Mouse (Mus musculus): Measurements from ENCODE around the gene Plcb1.

Plcb1 gene

GRCm38 (mm10) chr2:135402916-135403315 lies 617.0 kb downstream of the Plcb1 start:
- in situ Hi-C loops (cut with MboI, MseI), result no loop called here

- in situ Hi-C loops (cut with MboI, MseI), result no loop called here
These were observed 617.5 kb downstream of the Plcb1 start for GRCm38 (mm10) chr2:135403344-135403743.

DNA sequence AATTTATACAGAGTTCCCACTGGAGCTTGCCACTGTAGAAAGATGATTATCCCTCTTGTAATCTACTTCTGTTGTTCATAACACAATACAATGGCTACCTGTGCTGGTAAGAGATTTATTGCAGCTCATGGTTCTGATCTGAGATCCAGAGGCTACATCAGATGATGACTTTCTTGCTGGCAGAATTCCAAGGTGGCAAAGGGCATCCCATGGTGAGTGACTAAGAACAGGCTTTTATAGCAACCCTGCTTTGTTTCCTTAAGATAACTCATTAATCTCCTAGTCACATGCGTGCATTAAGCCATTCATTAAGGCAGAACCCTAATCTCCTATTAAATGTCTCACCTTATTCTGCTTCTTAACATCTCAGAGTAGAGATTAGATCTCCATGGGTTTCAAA lies 618.2 kb downstream of the Plcb1 start:
- in situ Hi-C loops (cut with MboI, MseI), result no loop called here

GRCm38 (mm10) chr2:135409418-135410097 lies 623.7 kb downstream of the Plcb1 start:
- in situ Hi-C loops (cut with MboI, MseI), result no loop called here

- in situ Hi-C loops (cut with MboI, MseI), result no loop called here
These were observed 625.8 kb downstream of the Plcb1 start for GRCm38 (mm10) chr2:135411675-135412074.

- in situ Hi-C loops (cut with MboI, MseI), result no loop called here
These were observed 629.3 kb downstream of the Plcb1 start for GRCm38 (mm10) chr2:135415137-135415536.

DNA sequence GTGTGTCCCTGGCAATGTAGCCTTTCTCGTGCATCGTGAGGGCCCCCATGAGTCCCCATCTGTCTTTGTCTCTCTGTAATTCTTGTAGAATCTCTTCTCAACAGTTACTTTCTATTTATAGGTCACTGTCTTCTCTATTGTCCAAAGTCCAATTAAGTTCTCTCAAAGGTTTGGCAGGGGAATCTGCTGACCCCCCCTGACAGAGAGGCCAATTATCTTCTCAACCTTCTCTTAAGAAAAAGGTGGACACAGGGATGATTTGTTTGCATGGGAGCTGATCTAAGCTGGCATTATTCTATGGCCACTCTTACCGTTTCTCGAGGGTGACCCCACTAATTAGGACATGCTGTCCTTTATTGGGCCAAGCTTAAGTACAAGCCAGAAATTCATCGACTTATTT lies 633.4 kb downstream of the Plcb1 start:
- in situ Hi-C loops (cut with MboI, MseI), result no loop called here

DNA sequence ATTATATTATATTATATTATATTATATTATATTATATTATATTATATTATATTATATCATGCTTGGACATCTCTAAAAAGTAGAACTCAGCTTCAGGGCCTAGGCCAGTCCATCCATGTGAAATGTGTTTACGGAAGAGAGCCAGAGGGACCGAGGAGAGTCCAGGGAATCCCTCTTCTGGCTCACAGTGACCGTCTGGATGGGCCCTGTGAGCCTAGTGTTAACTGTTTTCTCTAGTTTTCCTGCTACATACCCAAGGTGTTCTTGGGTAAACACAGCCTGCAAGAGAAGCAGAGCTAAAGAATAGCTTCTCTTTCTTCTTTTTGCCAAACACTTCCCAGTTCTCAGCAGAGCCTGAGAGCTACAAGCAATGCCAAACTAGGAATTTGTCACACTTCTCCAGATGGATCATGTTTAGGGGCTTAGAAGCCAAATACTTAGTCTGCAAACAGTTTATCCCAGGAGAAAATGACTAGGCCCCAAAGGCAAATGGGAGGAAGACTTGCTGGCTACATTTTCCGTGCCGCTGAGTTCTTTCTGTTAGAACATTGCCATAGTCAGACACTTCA lies 649.2 kb downstream of the Plcb1 start:
- in situ Hi-C loops (cut with MboI, MseI), result no loop called here

DNA sequence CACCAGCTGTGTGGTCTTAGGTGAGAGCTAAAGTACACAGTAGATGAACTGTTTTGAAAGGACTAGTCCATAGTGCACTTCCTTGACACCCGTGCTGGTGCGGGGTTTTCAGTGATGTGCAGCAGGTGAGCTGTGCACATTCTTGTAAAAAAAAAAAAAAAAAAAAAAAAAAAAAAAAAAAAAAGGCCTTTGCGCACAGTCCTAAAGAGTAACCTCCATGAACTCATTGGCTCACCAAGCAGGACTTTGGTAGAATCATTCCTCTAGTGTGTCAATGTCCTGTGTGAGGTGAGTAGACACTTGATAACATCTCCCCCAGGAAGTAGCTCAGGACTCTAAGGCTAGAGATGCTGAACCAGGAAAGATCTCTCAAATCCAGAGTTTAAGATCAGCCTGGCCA lies 653.2 kb downstream of the Plcb1 start:
- in situ Hi-C loops (cut with MboI, MseI), result no loop called here

- in situ Hi-C loops (cut with MboI, MseI), result no loop called here
These were observed 654.0 kb downstream of the Plcb1 start for GRCm38 (mm10) chr2:135439546-135440517.

- in situ Hi-C loops (cut with MboI, MseI), result no loop called here
These were observed 667.7 kb downstream of the Plcb1 start for GRCm38 (mm10) chr2:135453581-135453980.

DNA sequence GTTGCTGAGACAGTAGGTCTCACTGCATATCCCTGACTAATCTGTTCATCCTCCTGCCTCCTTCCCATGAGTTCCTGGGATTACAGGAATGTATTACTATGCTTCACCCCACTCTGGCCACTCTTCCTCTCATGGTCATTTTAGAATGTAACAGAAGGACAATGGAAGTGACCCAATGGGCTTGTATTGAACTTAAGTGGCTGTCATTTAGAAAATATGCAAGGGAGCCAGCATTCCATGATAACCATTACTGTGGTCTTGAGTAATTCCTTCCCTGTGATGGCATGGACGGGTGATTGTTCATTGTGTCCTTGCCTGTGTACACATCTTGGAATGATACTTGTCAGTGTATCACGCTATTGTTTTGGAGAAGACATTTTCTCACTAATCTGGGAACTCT lies 668.1 kb downstream of the Plcb1 start:
- in situ Hi-C loops (cut with MboI, MseI), result no loop called here

- in situ Hi-C loops (cut with MboI, MseI), result no loop called here
These were observed 668.6 kb downstream of the Plcb1 start for GRCm38 (mm10) chr2:135454455-135454854.

DNA sequence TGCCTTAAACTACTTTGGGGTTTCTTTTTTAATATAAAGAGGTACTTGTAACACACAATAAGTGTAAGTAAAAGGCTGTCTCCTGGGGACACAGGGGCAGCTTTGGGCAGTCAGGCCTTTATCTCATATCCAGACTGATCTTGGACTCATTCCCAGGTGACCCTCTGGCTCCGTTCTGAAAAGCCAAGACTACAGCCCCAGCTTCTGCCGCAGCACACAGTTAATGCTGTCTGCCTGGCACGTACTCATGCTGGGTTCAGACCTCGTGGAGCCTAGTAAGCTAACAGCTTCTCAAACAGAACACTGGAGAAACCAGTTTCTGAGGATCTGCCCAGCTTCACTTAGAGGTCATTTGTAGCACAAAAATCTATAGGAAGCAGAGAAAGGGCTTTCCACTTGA lies 682.0 kb downstream of the Plcb1 start:
- in situ Hi-C loops (cut with MboI, MseI), result no loop called here

GRCm38 (mm10) chr2:135474107-135474506 lies 688.2 kb downstream of the Plcb1 start:
- in situ Hi-C loops (cut with MboI, MseI), result no loop called here

GRCm38 (mm10) chr2:135485248-135485647 lies 699.4 kb downstream of the Plcb1 start:
- in situ Hi-C loops (cut with MboI, MseI), result no loop called here

DNA sequence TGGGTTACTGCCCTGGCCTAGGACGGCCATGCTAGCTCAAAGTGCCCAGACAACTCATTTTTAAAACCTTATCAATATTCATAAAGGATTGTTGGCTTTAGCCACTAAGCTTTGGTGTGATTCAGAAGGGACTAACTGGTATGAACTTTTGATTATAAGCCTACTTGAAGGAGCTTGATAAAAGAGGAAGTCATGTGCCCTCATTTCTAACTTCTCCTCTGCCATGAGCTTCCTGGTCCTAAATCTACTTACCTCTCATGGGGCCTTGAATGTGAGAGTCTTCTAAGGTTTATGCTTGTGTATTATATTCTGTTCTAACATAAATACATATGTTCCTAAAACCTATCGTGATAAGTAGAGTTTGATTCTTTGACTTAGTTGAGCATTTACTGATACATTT lies 702.4 kb downstream of the Plcb1 start:
- in situ Hi-C loops (cut with MboI, MseI), result no loop called here

GRCm38 (mm10) chr2:135489127-135489526 lies 703.3 kb downstream of the Plcb1 start:
- in situ Hi-C loops (cut with MboI, MseI), result no loop called here

- in situ Hi-C loops (cut with MboI, MseI), result no loop called here
These were observed 706.9 kb downstream of the Plcb1 start for GRCm38 (mm10) chr2:135492777-135493176.

DNA sequence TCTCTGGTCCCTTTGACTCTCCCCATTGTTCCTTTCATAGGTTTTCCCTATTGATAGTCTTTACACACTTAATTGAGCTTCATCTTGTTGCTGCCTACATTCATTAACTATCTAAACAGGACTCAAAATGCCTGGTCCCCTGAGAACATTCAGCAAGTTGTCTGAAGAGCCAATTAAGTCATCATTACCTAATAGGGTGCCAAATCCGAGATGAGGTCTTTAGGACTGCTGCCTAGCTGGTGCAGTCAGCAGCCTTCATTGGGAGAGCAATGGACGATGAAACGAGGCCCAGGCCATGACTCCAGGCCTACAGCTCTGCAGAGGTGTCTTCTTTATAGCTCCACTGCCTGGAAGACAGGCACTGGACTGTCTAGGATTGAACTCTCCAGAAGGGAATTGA lies 710.7 kb downstream of the Plcb1 start:
- in situ Hi-C loops (cut with MboI, MseI), result no loop called here

GRCm38 (mm10) chr2:135497251-135497650 lies 711.4 kb downstream of the Plcb1 start:
- in situ Hi-C loops (cut with MboI, MseI), result no loop called here

- in situ Hi-C loops (cut with MboI, MseI), result no loop called here
These were observed 715.0 kb downstream of the Plcb1 start for GRCm38 (mm10) chr2:135500872-135501271.

Data from T-helper 17 cell (primary cell).